Mouse (Mus musculus) brain, adult 2 months (tissue): ENCODE data around the gene Wdr59.
"Not testable (repeated sequence)": the region's sequence is repeated elsewhere in the genome, so short reads cannot be mapped to it uniquely, and the experiment has no call there.

Experiments used
- DNase-seq: peaks from one replicate; pipeline ENCODE4 v3.0.0; 2011; ENCODE audit warnings: low read depth, low spot score

Wdr59 gene

DNA sequence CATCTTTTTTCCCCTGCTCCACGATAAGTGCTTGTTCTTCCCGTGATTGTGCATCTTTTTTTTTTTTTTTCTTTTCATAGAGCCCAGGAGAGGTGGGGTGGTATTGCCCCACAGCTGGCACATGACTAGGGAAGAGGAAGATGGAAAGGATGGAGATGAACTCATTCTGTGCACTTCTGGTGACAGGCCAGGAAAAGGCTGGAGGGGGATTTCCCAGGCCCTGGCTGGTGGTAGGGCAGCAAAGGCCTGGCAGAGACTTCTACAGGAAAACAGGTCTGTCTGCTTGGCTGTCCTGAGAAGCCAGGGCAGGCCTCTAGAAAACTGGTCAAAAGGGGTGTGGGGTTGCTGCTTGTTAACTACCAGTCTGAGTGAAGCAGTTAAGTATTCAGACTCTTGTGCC is 16.3 kb upstream of the Wdr59 start:
- peak; percentile 59 for DNase-seq

DNA sequence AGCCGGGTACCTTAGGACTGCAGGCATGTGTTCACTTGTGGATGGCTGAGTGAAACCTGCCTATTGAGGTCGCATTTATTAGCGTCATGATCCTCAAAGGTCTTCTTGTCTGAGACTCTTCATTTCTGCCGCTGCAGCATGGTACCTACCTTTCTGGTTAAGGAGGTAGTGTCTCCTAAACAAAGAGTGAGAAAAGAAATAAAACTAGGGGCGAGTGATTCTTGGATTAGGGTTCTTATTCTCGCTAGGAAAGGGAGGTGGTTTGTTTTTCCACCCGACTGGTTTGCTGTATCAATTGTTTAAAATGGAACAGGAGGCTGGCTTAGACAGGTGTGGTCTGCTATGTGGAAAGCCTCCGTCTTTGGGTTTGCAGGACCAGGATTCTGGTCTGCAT is 15.9 kb upstream of the Wdr59 start:
- peak; percentile 61 for DNase-seq

DNA sequence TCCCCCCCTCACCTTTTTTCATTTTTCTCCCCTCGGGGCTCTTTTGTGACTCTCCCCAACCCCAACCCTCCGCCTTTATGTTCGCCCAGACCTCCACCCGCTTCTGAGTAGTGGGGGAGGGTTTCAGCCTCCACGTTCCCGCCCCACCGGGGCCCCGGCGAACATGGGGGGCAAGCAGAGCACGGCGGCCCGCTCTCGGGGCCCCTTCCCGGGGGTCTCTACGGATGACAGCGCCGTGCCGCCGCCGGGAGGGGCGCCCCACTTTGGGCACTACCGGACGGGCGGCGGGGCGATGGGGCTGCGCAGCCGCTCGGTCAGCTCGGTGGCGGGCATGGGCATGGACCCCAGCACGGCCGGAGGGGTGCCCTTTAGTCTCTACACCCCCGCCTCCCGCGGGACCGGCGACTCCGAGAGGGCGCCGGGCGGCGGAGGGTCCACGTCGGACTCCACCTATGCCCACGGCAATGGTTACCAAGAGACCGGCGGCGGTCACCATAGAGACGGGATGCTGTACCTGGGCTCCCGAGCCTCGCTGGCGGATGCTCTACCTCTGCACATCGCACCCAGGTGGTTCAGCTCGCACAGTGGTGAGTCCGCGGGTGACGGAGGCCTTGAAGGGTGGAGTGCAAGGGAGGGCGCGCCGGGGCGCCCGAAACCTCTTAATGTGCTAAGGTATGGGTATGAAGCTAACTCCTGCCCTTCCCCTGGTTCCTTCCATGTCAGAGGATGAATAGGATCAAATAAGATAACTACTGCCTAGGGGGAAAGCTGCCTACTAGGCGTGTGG is 15.3 kb upstream of the Wdr59 start:
- DNase-seq = peak; percentile 65

DNA sequence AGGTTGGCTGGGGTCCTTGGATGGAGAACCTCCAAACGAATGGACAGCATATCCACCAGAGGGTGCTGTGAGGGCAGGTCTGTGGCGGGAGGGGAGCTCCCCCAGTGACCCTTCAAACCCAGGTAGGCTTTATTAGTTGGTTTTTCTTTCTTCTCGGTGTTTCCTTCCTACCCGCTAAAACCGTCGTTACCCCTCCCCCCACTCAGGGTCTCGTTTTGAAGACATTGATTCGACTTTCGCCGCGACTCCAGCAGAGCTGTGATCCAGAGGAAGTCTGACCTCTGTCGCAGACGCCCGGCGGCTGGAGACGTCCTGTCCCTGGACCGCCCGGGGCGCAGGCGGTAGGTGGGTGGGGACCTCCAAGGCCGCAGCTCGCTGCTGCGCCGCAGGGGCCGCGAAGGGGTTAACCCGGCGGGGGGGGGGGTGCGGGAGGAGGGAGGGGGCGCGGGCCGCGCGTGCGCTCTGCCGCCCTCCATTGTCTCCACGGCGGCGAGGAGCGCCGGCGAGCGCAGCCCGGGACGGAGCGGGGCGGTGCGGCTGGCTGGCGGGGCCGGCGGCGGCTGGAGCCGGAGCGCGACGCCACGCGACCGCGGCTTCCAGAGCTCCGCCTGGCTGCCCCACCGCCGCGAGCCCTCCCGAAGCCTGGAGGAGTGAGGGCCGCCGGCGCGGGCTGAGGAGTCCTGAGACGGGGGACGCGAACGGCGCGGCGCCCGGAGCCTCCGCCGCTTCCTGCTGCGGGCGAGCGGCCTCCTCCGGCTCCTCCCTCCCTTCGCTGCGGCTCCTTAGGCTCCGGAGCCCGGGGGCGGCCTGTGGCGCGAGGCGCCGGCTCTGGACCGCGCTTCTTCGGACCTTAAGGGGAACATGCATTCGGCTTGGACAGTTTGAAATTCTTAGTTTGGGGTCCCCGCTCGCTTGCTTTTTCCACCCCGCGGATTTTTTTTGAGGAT is 14.4 kb upstream of the Wdr59 start, which contains the start of gene Znrf1:
Znrf1 (plus strand) TSS at position 67 of the 947 bp plus-strand sequence.
- DNase-seq = peak; percentile 81

DNA sequence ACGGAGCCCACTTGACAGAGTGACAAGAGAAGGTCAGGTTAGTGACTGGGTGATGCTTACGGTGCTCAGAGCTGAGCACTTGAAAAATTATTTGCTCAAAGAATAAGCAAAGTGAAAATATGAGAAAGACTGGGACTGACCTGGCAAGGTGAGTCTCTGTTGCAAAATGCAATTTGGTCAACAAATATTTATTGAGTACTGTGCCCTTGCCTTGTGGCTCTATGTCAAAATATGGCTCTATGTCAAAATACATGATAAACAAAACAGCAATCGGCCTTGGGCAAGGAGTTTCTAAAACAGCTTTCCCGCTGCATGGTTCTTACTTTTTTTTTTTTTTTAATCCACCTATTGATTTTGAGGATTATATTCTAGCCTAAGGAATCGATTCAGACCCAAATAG is 13.6 kb upstream of the Wdr59 start:
- no peak for DNase-seq

DNA sequence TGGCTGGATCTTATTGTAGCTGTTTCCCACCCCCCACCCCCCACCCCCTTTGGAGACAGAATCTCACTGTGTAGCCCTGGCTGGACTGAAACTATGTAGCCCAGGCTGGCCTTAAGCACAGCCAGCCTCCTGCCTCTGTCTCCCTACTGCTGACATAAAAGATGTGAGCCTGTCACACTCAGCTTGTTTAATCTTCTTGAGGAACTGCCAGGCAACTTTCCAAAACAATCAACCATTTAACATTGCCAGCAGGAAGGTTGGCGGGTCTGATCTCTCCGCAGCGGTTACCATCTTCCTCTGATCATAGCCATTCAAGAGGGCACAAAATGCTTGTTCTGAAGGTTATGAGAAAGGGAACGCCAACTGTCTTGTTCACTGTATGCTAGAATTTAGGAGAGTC is 11.6 kb upstream of the Wdr59 start:
- DNase-seq = no peak

DNA sequence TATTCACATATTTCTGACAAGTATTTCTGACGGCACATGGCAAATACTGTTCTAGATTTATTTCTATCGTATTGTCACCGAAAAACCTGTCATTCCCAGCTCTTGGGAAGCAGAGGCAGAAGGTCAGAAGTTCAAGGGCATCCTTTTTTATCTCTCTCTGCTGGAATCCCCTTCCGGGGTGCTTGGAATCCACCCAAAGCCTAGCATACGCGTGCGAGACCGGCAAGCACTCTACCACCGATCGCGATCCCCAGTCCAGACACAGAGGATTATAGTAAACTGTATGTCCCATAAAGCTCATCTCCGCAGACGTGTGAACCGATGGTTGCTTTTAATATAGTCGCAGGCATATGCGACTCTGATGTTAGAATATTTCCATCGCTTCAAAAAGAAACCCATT is 9.7 kb upstream of the Wdr59 start:
- no peak for DNase-seq

DNA sequence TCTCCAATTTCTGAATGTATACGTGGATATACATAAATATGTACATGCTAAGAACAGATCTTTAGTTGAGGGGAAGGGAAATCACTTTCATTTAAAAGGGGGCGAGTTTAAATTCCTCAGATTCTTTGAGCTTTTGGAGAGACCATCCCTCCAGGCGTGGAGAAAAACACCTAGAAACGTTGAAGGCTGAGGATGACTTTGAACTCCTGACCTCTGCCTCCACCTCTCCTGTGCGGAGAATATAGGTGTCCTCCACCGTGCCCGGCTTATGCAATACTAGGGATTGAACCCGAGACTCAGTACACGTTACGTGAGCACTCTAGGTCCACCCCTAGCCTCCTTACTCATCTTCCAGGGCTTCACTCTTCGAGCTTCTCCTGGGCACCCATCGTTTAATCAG is 9.3 kb upstream of the Wdr59 start:
- no peak for DNase-seq

DNA sequence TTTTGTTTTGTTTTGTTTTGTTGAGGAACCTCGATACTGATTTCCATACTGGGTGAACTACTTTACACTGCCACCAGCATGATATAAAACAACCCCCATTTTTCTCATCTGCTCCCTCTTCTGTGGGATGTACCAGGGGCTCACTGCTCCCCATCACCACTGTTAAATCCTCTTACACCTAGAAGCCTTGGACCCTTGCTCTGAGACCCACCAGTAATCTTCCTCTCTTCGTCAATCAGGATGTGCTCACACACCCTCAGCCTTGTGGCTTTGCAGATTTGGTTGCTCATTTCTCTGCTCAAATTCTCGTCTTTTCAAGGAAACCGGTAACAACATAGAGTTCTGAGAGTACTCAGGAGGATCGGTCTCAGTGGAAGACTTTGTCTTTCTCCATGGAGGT is 6.2 kb upstream of the Wdr59 start:
- DNase-seq = no peak

DNA sequence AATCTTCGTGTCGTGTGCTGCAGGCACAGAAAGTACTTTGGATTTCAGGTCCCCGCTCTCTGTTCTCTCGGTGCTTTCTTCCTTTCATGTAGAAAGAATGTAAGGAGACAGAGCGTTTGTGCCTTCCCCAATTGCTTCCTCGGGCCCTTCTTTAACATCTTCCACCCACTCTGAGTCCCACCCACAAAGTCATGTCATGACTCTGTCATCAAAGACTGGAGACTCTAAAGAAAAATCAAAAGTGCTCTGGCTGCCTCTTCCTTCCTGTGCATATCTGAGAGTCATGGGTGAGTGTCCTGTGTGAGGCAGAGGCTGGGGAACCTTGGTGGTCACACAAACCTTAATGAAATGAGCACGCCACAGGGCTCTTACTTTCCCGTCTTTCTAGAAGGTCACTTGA is 5.3 kb upstream of the Wdr59 start:
- peak; percentile 44 for DNase-seq

DNA sequence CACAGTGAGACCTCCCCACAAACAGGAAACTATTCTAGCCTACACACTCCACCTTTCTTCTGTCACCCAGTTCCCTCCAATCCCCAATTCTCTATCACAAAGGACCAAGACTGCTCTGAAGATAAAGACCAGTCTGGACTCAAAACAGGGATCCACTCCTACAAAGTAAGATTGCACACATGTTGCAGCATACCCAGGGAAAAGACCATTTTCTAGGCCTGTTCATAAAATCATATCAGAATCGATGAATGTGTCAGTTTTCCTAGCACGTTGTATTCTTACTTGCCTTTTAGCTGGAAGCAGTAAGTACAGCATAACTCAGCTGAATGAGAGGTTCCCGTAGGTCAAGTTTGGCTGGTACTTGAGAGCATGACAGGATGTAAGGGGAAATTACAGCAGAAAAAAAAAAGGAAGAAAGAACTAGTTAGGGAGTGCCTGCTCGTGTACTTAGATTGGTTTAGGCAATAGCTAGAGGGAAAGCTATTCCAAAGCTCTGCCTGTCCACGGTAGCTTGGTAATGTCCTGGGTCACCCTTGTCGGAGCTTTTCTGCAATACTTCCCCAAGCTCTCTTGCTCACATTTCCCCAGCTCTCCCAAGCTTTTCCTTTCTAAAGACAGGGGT is 4.6 kb upstream of the Wdr59 start:
- no peak for DNase-seq

DNA sequence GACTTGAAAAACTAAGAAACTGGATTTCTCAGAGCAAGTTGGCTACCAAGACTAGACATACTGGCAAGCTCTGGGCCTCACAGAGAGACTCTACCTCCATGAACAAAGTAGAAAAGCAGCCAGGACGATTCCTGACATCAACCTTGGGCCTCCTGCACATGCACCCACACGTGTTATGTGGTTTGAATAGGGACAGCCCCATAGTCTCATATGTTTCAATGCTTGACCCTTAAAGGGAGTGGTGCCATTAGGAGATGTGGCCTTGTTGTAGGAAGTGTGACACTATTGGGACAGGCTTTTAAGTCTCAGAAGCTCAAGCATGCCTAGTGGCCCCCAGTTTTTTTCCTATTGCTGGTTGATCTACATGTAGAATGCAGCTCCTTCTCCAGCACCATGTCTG is 4.4 kb downstream of the Wdr59 start:
- DNase-seq = no peak

DNA sequence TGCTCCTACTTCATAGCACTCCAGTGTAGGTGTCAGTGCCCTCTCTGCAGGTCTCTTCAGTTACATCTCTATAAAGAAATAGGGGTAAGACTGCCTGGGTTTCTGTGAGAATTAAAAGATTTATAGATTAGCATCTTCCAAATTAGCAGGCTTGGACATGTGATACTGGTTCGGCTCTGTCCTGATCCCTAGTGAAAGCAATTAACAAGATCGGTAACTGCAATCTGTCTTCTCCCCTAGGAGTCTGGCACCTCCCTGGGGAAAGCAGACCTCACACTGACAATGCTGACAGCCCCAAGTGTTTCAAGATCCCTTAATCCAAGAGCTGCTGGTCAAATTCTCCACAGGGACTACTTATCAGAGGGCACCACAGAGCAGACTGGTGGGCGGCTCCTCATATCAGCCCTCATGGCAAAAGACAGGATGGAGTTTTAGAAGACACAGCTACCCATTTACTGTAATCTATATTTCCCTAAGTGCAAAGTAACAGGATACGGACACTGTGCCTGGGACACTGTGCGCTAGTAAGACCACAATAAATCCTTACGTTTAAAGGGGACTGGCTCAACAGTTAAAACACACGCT is 5.3 kb downstream of the Wdr59 start:
- DNase-seq = no peak

DNA sequence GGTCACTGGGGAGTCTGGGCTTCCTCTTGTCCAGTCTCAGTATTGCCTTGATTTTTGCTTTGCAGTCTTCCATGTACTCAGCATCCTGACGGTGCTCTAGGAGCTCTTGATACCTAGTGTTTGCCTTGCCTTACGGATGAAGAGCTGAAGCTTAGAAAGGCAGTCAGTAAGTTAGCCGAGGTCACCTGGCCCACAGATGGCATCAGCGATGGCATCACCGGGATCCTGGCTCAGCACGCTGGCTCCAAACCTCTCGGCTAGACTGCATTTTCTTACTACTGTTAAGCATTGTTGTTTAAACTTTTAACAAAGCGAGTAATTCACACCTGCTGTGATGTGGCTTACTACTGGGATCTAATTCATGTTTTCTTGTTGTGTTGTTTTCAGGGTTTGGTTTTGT is 8.4 kb downstream of the Wdr59 start:
- DNase-seq = peak; percentile 67

DNA sequence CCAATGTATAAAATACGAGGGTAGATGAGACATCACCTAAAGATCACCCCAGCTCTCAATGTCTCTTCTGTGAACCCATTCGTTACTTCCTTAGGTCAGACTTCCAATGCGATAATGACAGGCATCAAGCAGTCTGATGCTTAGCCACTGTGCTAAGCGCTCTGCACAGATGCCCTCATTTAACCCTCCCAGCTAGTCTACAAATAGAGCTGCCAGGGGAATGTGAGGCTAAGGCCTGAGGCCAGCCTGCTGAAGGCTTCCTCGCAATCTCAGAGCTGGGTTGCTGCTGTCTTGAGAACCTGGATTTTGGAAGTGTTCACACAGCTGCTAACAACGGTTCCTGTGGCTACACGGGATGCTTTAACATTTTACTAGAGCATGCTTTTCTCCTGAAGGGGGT is 9.0 kb downstream of the Wdr59 start:
- DNase-seq = peak; percentile 62

DNA sequence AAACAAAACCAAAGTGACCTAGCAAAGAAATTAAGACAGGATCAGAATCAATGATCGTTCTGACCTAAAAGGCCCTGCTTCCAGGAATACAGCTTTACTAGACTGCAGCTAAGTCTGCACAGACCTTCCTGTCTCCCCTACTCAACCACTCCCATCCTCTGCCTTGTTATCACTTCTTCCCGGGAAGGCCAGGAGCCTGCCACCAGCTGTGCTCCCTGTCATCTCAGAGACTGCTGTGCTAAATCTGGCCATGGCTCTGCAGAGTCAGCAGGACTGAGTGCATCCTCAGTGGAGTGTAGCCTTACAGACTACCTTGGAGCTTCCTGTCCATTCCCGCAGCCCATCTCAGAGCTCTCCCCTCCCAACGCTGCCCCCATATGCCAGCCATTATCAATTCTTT is 11.5 kb downstream of the Wdr59 start:
- peak; percentile 57 for DNase-seq

DNA sequence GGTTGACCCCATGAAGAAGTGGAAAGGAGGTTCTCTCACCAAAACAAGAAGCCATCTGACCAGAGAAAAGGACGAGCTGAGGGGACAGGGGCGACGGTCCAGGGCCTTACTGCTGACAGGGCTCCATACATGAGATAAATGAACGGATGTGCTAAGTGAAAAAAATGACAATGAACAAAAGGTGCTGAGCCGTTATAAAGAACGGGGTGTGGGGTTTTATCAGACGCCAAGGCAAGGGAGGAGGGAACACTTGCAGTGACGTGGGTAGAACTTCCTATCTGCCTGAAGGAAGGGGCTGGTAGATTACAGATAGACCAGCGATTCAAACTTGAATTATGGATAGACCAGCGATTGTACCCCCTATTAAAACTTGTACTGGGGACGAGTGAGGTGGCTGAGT is 12.6 kb downstream of the Wdr59 start:
- no peak for DNase-seq

DNA sequence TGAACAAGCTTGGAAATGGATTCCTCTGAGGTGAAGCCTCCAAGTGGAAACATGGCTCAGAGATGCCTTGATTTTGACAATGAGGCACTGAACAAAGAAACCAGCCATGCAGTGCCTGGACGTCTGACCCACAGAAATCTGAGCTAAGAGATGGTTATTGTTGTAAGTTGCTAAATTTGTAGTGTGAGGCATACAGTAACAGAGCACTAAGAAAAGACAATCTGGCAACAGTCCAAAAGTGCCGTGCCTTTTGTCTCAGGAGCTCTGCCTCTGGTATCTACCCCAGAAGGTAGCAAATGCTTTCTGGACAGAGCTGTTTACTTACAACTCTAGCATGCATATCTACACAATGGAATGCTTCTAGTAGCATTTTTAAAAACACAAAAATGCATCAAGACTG is 13.3 kb downstream of the Wdr59 start:
- DNase-seq = peak; percentile 44

DNA sequence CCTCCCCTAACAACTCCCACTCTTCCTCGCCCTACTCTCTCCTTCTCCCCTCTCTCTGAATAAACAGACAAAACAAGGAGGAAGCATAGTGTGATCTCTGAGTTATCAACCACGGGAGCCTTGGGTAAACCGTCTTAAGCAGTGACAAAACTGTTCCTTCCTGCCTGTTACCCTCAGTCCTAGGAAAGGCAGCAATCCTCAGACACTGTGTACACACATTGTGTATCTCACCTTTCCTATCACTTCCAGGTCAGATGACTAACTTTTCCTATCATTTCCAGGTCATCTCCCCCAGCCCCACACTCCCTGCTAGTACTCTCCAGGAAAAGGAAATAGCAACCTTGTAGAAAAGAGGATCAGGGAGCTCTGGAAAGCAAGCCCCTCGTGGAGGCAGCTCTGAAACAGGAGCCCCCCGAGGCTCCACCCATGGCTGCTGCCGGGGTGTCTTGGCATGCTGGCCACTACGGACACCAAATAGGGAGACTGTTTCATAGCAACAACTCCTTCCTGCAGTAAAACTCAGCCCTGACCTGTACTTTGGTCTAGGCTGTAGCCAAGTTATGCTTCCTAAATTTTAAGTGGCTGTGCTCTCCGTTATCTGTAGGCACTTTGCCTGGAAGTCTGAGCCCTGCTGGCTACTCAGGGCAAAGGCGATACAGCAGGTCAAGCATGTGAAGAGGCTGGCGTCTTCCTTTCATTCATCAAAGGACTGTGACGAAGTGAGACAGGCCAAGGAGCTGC is 20.0 kb downstream of the Wdr59 start:
- DNase-seq = no peak

DNA sequence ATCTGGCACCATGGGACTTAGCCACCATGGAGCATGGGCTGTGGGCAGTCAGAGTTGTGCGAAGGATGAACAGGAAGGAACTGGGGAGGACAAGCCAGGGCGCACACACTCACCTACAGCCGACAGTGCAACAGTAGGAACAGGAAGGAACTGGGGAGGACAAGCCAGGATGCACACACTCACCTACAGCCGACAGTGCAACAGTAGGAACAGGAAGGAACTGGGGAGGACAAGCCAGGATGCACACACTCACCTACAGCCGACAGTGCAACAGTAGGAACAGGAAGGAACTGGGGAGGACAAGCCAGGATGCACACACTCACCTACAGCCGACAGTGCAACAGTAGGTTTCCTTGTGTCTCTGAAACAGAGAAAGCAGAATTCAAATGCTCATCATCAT is 23.6 kb downstream of the Wdr59 start:
- DNase-seq = not testable (repeated sequence)

DNA sequence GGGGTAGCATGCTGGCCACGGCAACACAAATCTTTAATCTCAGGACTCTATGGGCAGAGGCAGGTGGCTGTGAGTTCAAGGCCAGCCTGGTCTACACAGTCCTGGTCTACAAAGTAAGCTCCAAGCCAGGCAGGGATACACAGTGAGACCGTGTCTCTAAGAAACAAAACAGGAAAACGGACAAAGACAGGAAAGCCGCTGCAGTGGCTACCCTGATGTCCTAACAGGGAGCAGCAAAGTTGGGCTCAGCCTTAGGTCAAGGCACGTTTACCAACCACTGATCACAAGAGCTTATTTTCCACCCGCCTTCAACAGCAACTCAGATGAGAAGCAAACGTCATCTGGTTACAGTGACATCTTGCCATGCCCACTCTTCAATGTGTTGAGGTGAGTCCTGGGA is 25.6 kb downstream of the Wdr59 start:
- DNase-seq = no peak
